Mouse (Mus musculus): ENCODE measurements at regions not wholly inside any gene's neighbourhood (a gene's known extent, or its start where the extent isn't known, plus 50 kb on each side); places are given as distances from the start of the nearest gene placed in this dataset.

GRCm38 (mm10) chr9:87921291-87921690, 190.2 kb upstream of the Tbx18 start:
- Histone ChIP-seq H3K4me2 (ENCODE audit: low read length) (no peak overlapping the region), H3K9ac (ENCODE audit: low read depth, low read length) (no peak overlapping the region)
- WGBS: 89% methylated on average over 8 of the region's 8 CpGs

GRCm38 (mm10) chr9:87925151-87925550, 194.1 kb upstream of the Tbx18 start:
- Histone ChIP-seq H3K4me1 (ENCODE audit: control insufficient read depth, insufficient read depth, low read length) (no peaks in the 10 kb centered on the region), H3K9me3 (replicated peaks; ENCODE audit: control insufficient read depth, low read length, poor library complexity, severe bottlenecking) (no peaks in the 10 kb centered on the region), H3K27me3 (ENCODE audit: control insufficient read depth, insufficient read depth, low read depth, low read length) (no peaks in the 10 kb centered on the region), H3K9ac (ENCODE audit: low read depth, low read length) (no peak overlapping the region), H3K4me2 (ENCODE audit: low read length) (no peak overlapping the region), H3K4me3 (ENCODE audit: low read depth, low read length) (no peak overlapping the region), H3K27ac (ENCODE audit: low read length) (no peak overlapping the region), H3K36me3 (ENCODE audit: control insufficient read depth, insufficient read depth, low read length) (no peaks in the 10 kb centered on the region)
- no peak for ATAC-seq
- 92% methylated on average over 4 of the region's 4 CpGs for WGBS

More at GRCm38 (mm10) chr9:87921291-87921690, 190.2 kb upstream of the Tbx18 start:
- Histone ChIP-seq H3K4me3 (ENCODE audit: low read depth, low read length) (no peak overlapping the region), H3K36me3 (ENCODE audit: control insufficient read depth, insufficient read depth, low read length) (no peaks in the 10 kb centered on the region), H3K27me3 (ENCODE audit: control insufficient read depth, insufficient read depth, low read depth, low read length) (no peaks in the 10 kb centered on the region), H3K4me1 (ENCODE audit: control insufficient read depth, insufficient read depth, low read length) (no peaks in the 10 kb centered on the region), H3K9me3 (replicated peaks; ENCODE audit: control insufficient read depth, low read length, poor library complexity, severe bottlenecking) (no peaks in the 10 kb centered on the region), H3K27ac (ENCODE audit: low read length) (no peak overlapping the region)
- no peak for ATAC-seq

DNA sequence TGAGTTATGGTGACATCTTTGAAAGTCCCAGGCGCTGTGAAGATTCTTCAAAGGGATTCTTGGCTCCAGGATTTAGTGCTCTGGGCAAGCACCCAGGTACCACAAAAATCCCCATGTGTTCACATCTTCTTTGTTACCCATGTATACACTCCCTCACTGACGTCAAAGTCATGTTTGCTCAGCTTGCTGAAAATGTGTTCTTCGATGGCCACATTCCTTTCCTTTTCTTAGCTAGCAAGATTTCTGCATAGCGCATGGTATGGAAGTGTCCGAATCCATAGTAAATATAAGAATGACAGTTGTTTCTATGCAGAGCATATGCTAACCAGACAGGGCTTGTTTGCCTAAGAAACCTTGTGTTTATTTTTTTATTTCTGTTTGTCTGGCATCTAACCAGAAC, 202.2 kb upstream of the Tbx18 start:
- Histone ChIP-seq H3K4me2 (ENCODE audit: low read length) (no peak overlapping the region), H3K36me3 (ENCODE audit: control insufficient read depth, insufficient read depth, low read length) (no peaks in the 10 kb centered on the region), H3K9ac (ENCODE audit: low read depth, low read length) (no peak overlapping the region), H3K4me1 (ENCODE audit: control insufficient read depth, insufficient read depth, low read length) (no peaks in the 10 kb centered on the region), H3K9me3 (replicated peaks; ENCODE audit: control insufficient read depth, low read length, poor library complexity, severe bottlenecking) (no peaks in the 10 kb centered on the region), H3K27me3 (ENCODE audit: control insufficient read depth, insufficient read depth, low read depth, low read length) (no peaks in the 10 kb centered on the region), H3K27ac (ENCODE audit: low read length) (no peak overlapping the region), H3K4me3 (ENCODE audit: low read depth, low read length) (no peak overlapping the region)
- no peak for ATAC-seq
- 88% methylated on average over 5 of the region's 5 CpGs for WGBS

- Histone ChIP-seq H3K27ac (ENCODE audit: low read length) (no peak overlapping the region), H3K4me1 (ENCODE audit: control insufficient read depth, insufficient read depth, low read length) (no peaks in the 10 kb centered on the region), H3K36me3 (ENCODE audit: control insufficient read depth, insufficient read depth, low read length) (no peaks in the 10 kb centered on the region), H3K9ac (ENCODE audit: low read depth, low read length) (no peak overlapping the region), H3K27me3 (ENCODE audit: control insufficient read depth, insufficient read depth, low read depth, low read length) (no peaks in the 10 kb centered on the region), H3K4me2 (ENCODE audit: low read length) (no peak overlapping the region), H3K4me3 (ENCODE audit: low read depth, low read length) (no peak overlapping the region), H3K9me3 (replicated peaks; ENCODE audit: control insufficient read depth, low read length, poor library complexity, severe bottlenecking) (no peaks in the 10 kb centered on the region)
- ATAC-seq: no peak
- WGBS: 93% methylated on average over 2 of the region's 2 CpGs
These were observed 221.4 kb upstream of the Tbx18 start for GRCm38 (mm10) chr9:87952426-87952825.

GRCm38 (mm10) chr9:87954941-87955340, 223.9 kb upstream of the Tbx18 start:
- Histone ChIP-seq H3K27me3 (ENCODE audit: control insufficient read depth, insufficient read depth, low read depth, low read length) (no peaks in the 10 kb centered on the region), H3K4me1 (ENCODE audit: control insufficient read depth, insufficient read depth, low read length) (no peaks in the 10 kb centered on the region), H3K9me3 (replicated peaks; ENCODE audit: control insufficient read depth, low read length, poor library complexity, severe bottlenecking) (no peaks in the 10 kb centered on the region), H3K27ac (ENCODE audit: low read length) (no peak overlapping the region), H3K4me3 (ENCODE audit: low read depth, low read length) (no peak overlapping the region), H3K4me2 (ENCODE audit: low read length) (no peak overlapping the region), H3K36me3 (ENCODE audit: control insufficient read depth, insufficient read depth, low read length) (no peaks in the 10 kb centered on the region), H3K9ac (ENCODE audit: low read depth, low read length) (no peak overlapping the region)
- no peak for ATAC-seq

DNA sequence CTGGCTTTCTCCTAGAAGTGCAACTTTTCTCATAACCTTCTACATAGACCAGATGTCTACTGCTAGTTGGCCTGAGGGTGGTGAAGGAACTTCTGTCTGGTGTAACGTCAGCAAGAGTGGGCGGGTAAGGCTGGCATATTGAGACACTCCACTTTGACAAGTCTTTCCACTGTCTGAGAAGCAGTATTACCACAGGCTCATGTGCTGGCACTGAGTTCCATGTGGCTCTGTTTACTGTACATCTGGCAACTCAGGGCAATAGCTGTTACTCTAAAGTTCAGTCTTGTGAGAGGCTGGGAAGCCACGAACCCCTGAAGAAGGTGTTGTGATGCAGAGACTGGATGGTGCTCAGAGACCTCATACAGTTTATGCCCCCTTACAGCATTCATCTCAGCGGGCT, 230.7 kb upstream of the Tbx18 start:
- H3K27ac ChIP-seq (ENCODE audit: low read length): no peak overlapping the region
- 98% methylated on average over 4 of the region's 4 CpGs for WGBS

DNA sequence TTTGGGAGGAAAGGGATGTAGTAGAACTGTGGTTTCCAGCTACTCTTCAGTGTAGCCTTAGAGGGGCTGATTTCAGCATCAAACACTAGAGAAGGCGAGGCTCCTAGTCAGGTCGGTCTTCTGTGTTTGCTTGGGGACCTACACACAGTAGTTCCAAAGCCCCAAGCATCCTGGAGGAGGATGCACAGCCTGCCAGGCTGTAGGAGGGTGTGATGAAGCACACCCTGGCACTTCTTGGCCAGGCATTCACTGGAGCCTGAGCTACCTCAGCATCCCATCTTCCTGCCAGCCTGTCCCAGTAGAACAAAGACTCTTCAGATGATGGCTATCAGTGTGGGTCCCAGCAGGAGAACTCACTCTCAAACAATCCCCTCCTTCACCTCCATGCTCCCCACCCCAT, 233.4 kb upstream of the Tbx18 start:
- WGBS: 77% methylated on average over 2 of the region's 2 CpGs
- Histone ChIP-seq H3K36me3 (ENCODE audit: control insufficient read depth, insufficient read depth, low read length) (no peaks in the 10 kb centered on the region), H3K9ac (ENCODE audit: low read depth, low read length) (no peak overlapping the region), H3K4me3 (ENCODE audit: low read depth, low read length) (no peak overlapping the region), H3K27me3 (ENCODE audit: control insufficient read depth, insufficient read depth, low read depth, low read length) (no peaks in the 10 kb centered on the region), H3K4me1 (ENCODE audit: control insufficient read depth, insufficient read depth, low read length) (no peaks in the 10 kb centered on the region), H3K4me2 (ENCODE audit: low read length) (no peak overlapping the region), H3K27ac (ENCODE audit: low read length) (no peak overlapping the region), H3K9me3 (replicated peaks; ENCODE audit: control insufficient read depth, low read length, poor library complexity, severe bottlenecking) (no peaks in the 10 kb centered on the region)
- ATAC-seq: no peak

More for the DNA sequence above, 230.7 kb upstream of the Tbx18 start:
- no peak overlapping the region for H3K4me2 ChIP-seq (ENCODE audit: low read length)
- no peak overlapping the region for H3K4me3 ChIP-seq (ENCODE audit: low read depth, low read length)
- H3K27me3 ChIP-seq (ENCODE audit: control insufficient read depth, insufficient read depth, low read depth, low read length): no peaks in the 10 kb centered on the region
- no peaks in the 10 kb centered on the region for H3K9me3 ChIP-seq (replicated peaks; ENCODE audit: control insufficient read depth, low read length, poor library complexity, severe bottlenecking)
- H3K36me3 ChIP-seq (ENCODE audit: control insufficient read depth, insufficient read depth, low read length): no peaks in the 10 kb centered on the region
- no peaks in the 10 kb centered on the region for H3K4me1 ChIP-seq (ENCODE audit: control insufficient read depth, insufficient read depth, low read length)
- no peak for ATAC-seq
- H3K9ac ChIP-seq (ENCODE audit: low read depth, low read length): no peak overlapping the region

DNA sequence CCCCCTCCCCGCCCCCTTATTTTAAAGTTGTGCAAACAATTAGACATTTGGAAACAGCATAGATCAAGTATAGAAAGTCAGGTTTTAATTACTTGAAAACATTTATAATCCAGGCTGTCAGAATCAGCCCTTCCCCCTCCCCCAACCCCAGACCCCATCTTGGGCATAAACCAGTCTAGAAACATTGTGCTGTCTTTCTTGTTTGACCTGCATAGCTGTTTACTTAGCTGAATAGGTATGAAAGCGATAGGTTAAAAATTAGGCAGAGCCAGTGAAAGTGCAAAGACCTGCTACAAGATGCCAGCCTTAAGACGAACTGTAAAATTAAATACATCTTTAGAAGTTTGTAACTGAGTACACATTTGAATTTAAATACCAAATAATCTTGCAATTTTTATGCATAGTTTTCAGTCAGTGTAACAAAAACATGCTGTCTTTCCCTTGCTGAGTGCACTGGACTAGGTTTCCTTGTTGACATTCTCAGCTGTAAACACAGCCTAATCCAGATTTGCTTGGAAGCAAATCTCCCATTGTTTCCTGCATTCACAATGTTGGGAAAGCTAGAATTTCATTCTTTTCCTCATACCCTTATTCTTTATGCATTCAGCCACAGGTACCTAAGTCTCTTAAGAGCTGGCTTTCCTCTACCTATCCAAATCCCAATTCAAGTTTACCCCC, 234.2 kb upstream of the Tbx18 start:
- WGBS: 78% methylated on average over 3 of the region's 3 CpGs
- Histone ChIP-seq H3K9me3 (replicated peaks; ENCODE audit: control insufficient read depth, low read length, poor library complexity, severe bottlenecking) (no peaks in the 10 kb centered on the region), H3K4me3 (ENCODE audit: low read depth, low read length) (no peak overlapping the region), H3K27me3 (ENCODE audit: control insufficient read depth, insufficient read depth, low read depth, low read length) (no peaks in the 10 kb centered on the region), H3K9ac (ENCODE audit: low read depth, low read length) (no peak overlapping the region), H3K36me3 (ENCODE audit: control insufficient read depth, insufficient read depth, low read length) (no peaks in the 10 kb centered on the region), H3K4me2 (ENCODE audit: low read length) (no peak overlapping the region), H3K27ac (ENCODE audit: low read length) (no peak overlapping the region), H3K4me1 (ENCODE audit: control insufficient read depth, insufficient read depth, low read length) (no peaks in the 10 kb centered on the region)
- ATAC-seq: no peak

DNA sequence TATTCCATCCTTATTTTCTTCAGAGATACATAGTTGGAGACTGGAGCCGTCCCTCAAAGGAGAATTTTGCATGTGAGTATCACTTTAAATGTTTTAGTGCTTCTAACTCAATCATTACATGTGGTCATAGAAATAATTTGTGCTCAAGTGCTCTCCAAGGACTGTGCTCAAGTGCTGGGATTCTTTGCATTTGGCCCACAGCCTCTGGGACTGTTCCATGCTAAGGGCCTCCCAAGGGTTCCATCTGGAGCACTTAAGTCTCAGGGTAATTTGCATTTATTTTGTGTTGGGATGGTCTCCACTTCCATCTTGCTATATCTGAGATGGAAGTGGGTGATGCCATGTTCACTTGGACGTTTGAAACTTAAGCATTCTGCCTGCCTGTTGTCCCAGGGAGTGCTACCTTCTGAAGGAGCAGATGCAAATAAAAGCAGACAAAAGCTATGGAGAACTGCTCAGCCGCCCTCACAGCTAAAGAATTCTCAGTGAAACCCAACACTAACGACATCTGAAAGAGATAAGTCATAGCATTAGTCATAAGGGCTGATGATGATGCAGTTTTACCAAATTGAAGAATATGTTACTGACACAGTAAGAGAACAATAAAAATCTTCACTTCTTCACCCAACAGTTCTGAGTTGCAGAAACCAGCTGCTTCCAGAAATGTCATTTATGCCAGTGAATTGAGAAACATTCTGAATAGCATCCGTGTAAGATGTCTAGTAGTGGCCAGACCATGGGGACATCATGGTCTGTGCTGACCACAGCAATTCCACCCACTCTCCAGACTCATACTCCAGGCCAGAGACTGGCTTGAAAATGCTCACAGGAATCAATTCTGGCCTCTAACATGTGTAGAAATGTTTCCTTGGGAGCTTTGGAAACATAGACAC, 237.4 kb upstream of the Tbx18 start:
- H3K9ac ChIP-seq (ENCODE audit: low read depth, low read length): no peak overlapping the region
- no peak overlapping the region for H3K4me2 ChIP-seq (ENCODE audit: low read length)
- H3K4me3 ChIP-seq (ENCODE audit: low read depth, low read length): no peak overlapping the region
- WGBS: 62% methylated on average over 5 of the region's 5 CpGs
- ATAC-seq: no peak
- no peaks in the 10 kb centered on the region for H3K9me3 ChIP-seq (replicated peaks; ENCODE audit: control insufficient read depth, low read length, poor library complexity, severe bottlenecking)
- H3K36me3 ChIP-seq (ENCODE audit: control insufficient read depth, insufficient read depth, low read length): no peaks in the 10 kb centered on the region
- no peaks in the 10 kb centered on the region for H3K4me1 ChIP-seq (ENCODE audit: control insufficient read depth, insufficient read depth, low read length)
- no peaks in the 10 kb centered on the region for H3K27me3 ChIP-seq (ENCODE audit: control insufficient read depth, insufficient read depth, low read depth, low read length)
- H3K27ac ChIP-seq (ENCODE audit: low read length): no peak overlapping the region
